Mouse (Mus musculus): ENCODE measurements around the gene Ddx41.

DNA sequence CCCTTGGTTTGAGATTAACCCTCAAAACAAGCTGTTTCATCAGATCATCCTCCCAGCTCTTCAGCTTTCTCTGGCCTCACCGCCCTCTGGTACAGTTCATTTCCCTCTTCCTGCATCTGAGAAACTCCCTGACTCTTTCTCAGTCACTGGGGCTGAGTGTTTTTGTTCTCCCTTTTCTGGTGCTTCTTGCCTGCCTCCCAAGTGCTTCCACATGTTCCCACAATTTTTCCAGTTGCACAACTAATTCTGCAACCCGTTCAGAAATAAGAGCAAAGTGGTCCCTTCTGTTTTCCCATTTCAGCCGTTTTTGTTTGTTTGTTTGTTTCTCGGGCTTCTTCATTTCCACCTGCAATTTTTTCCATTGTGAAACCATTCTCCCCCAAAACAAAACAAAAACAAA, 41.6 kb upstream of the Ddx41 start:
- TF ChIP-seq CTCF (IDR thresholded peaks at IDR 0.05; ENCODE audit: insufficient read depth, low read length) (no peak), POLR2A (IDR thresholded peaks at IDR 0.05; ENCODE audit: borderline replicate concordance, extremely low read depth, low read depth, low read length) (no peak)

Data from lung, adult 2 months (tissue).